Comparison of ENCODE assay signal across 16 mouse cellular contexts in genomic region chr5:124961433-124961832, GRCm38 (mm10). TPM values are rescaled to one million over a fixed set of nuclear protein-coding genes. Genes with fewer than 3 reads are reported as not detected.
"Had no signal": no experiment of that assay in that cellular context is flagged by ENCODE, and none has a peak within 500 bp of the region (broad histone marks: within the 10 kb centered on the region; RNA-seq: fewer than 3 reads in every experiment).

No protein-coding gene starts in this region.

- H3K4me3 ChIP-seq: kidney, embryonic 15.5 days; limb, embryonic 15.5 days; liver, embryonic 12.5 days; midbrain, embryonic 12.5 days; neural tube, embryonic 12.5 days; stomach, embryonic 15.5 days had no signal

- DNase-seq: kidney, adult 18-20 months; kidney, postnatal 14 days; layer of hippocampus, postnatal 36 days; lung, embryonic 14.5 days; lung, postnatal 10 days; right cerebral cortex, postnatal 4 days; spleen, adult 18-20 months; thymus, postnatal 36 days had no signal

- H3K9ac ChIP-seq: kidney, embryonic 15.5 days; limb, embryonic 15.5 days; liver, embryonic 12.5 days; lung, embryonic 14.5 days; midbrain, embryonic 12.5 days; neural tube, embryonic 12.5 days; stomach, embryonic 15.5 days had no signal

- H3K27me3 ChIP-seq: kidney, embryonic 15.5 days; limb, embryonic 15.5 days; liver, embryonic 12.5 days; midbrain, embryonic 12.5 days; neural tube, embryonic 12.5 days; stomach, embryonic 15.5 days had no signal

- ATAC-seq: liver, embryonic 12.5 days had no signal

- H3K36me3 ChIP-seq: kidney, embryonic 15.5 days; limb, embryonic 15.5 days; liver, embryonic 12.5 days; midbrain, embryonic 12.5 days; neural tube, embryonic 12.5 days; stomach, embryonic 15.5 days had no signal

- H3K9me3 ChIP-seq: kidney, embryonic 15.5 days; limb, embryonic 15.5 days; stomach, embryonic 15.5 days had no signal

- H3K27ac ChIP-seq: liver, embryonic 12.5 days; macrophage; midbrain, embryonic 12.5 days; neural tube, embryonic 12.5 days had no signal

- H3K4me2 ChIP-seq: liver, embryonic 12.5 days; midbrain, embryonic 12.5 days; neural tube, embryonic 12.5 days had no signal

RNA-seq across cellular contexts. Expression of gene Rflna, which starts 41.6 kb away (rescaled TPM):
- total RNA-seq: neutrophil, adult 5-6 weeks had no signal
- polyA plus RNA-seq: macrophage had no signal
